Mouse (Mus musculus) CD4-positive helper T cell, adult 2 months (primary cell): ENCODE results near the gene Tas2r140.

Experiments used
- DNase-seq: peaks from one replicate; pipeline ENCODE4 v3.0.0-alpha.2; 2012; ENCODE audit warnings: low read depth, missing footprints, low spot score

The Tas2r140 gene

GRCm38 (mm10) chr6:133055716-133056115, at the start of gene Tas2r140:
Gene Tas2r140, minus strand, starts transcription at chr6:133055816.
- DNase-seq = no peak

- DNase-seq = no peak
Observed at GRCm38 (mm10) chr6:133104609-133104921, 48.9 kb upstream of the Tas2r140 start, which contains the start of gene Smim10l1. Gene Smim10l1, plus strand, starts transcription at chr6:133104909.

GRCm38 (mm10) chr6:133102430-133102829, 46.8 kb upstream of the Tas2r140 start:
- DNase-seq = no peak

GRCm38 (mm10) chr6:133092226-133092625, 36.6 kb upstream of the Tas2r140 start:
- no peak for DNase-seq

- no peak for DNase-seq
Observed at GRCm38 (mm10) chr6:133037001-133037400, 18.6 kb downstream of the Tas2r140 start, which contains the start of gene Tas2r103. Gene Tas2r103, minus strand, starts transcription at chr6:133037101.
